ENCODE assay signal across 16 mouse cellular contexts in genomic region chr6:59556668-59557310, GRCm38 (mm10).
"Had no signal": no experiment of that assay in that cellular context is flagged by ENCODE, and none has a peak within 500 bp of the region (broad histone marks: within the 10 kb centered on the region; RNA-seq: fewer than 3 reads in every experiment).

No protein-coding gene starts in this region.

- DNase-seq: lung, adult 2 months; lung, postnatal 14 days; lung, postnatal 36 days; right cerebral cortex, postnatal 14 days; thymus, adult 18-20 months; thymus, postnatal 14 days; thymus, postnatal 36 days had no signal

- H3K36me3 ChIP-seq: lung, embryonic 15.5 days; midbrain, embryonic 13.5 days; midbrain, embryonic 15.5 days; neural tube, embryonic 12.5 days; stomach, embryonic 15.5 days had no signal

- H3K4me3 ChIP-seq: lung, embryonic 15.5 days; megakaryocyte, embryonic 14.5 days; midbrain, embryonic 13.5 days; midbrain, embryonic 15.5 days; neural tube, embryonic 12.5 days; stomach, embryonic 15.5 days had no signal

- H3K9me3 ChIP-seq: lung, embryonic 15.5 days; midbrain, embryonic 15.5 days; stomach, embryonic 15.5 days had no signal

- H3K27ac ChIP-seq: lung, embryonic 15.5 days; macrophage; midbrain, embryonic 13.5 days; midbrain, embryonic 15.5 days; neural tube, embryonic 12.5 days; stomach, embryonic 15.5 days had no signal

- H3K4me2 ChIP-seq: lung, embryonic 15.5 days; midbrain, embryonic 11.5 days; midbrain, embryonic 13.5 days; midbrain, embryonic 15.5 days; neural tube, embryonic 12.5 days; stomach, embryonic 15.5 days had no signal

- ATAC-seq: lung, postnatal 0 days; midbrain, embryonic 13.5 days; midbrain, embryonic 15.5 days had no signal

- H3K27me3 ChIP-seq: lung, embryonic 15.5 days; megakaryocyte, embryonic 14.5 days; midbrain, embryonic 13.5 days; midbrain, embryonic 15.5 days; neural tube, embryonic 12.5 days; stomach, embryonic 15.5 days had no signal

- H3K9ac ChIP-seq: lung, embryonic 15.5 days; midbrain, embryonic 13.5 days; midbrain, embryonic 15.5 days; neural tube, embryonic 12.5 days; stomach, embryonic 15.5 days had no signal

- H3K4me1 ChIP-seq: lung, embryonic 15.5 days; megakaryocyte, embryonic 14.5 days; midbrain, embryonic 13.5 days; midbrain, embryonic 15.5 days; neural tube, embryonic 12.5 days; stomach, embryonic 15.5 days had no signal
